Mouse (Mus musculus) CH12.LX (cell line): ENCODE data around the gene Zfpl1. TPM values are rescaled to one million over a fixed set of nuclear protein-coding genes. Genes with fewer than 3 reads are reported as not detected.

Source experiments
- DNase-seq: peaks from one replicate; pipeline ENCODE4 v3.0.0-alpha.2; 2013; ENCODE audit errors: extremely low read depth
- H3K27ac ChIP-seq: 2 replicates; pipeline ENCODE4 v1.5.1; 2012; ENCODE audit warnings: low read depth, mild to moderate bottlenecking, control low read depth, moderate library complexity; ENCODE audit not compliant: insufficient read depth
- H3K27me3 ChIP-seq: replicated peaks from 2 replicates; pipeline ENCODE3; 2012; ENCODE audit warnings: inconsistent platforms
- H3K36me3 ChIP-seq, 2 experiments: replicated peaks in 1 of 2; 2 replicates each; pipeline versions ENCODE3 to v1.6.1; 2012; ENCODE audit warnings: inconsistent platforms in 1 of 2, low read length in 1 of 2, mild to moderate bottlenecking in 1 of 2, mixed read lengths in 1 of 2, moderate library complexity in 1 of 2; ENCODE audit not compliant: control insufficient read depth in 1 of 2, insufficient read depth in 1 of 2
- H3K4me1 ChIP-seq, 2 experiments: 2 replicates each; pipeline ENCODE4 v1.6.1; 2012; ENCODE audit warnings: inconsistent platforms in 1 of 2, moderate library complexity in 1 of 2; ENCODE audit not compliant: insufficient read depth in 2 of 2, control insufficient read depth in 1 of 2
- H3K4me2 ChIP-seq: 2 replicates; pipeline ENCODE4 v1.6.1; 2012; ENCODE audit warnings: low read depth, mild to moderate bottlenecking, control low read depth; ENCODE audit not compliant: poor library complexity, insufficient read depth, severe bottlenecking
- H3K4me3 ChIP-seq, 3 experiments: fragments of 150-350 bp in 1 of 3; sonication (generic) in 1 of 3; replicated peaks in 1 of 3; 2 replicates each; pipeline versions ENCODE3 to v1.5.1; 2011 to 2012; ENCODE audit warnings: low read depth in 2 of 3, low read length in 2 of 3, mild to moderate bottlenecking in 2 of 3, moderate library complexity in 2 of 3, control low read depth in 1 of 3, improper control_type of control experiment in 1 of 3, inconsistent platforms in 1 of 3, mixed read lengths in 1 of 3; ENCODE audit not compliant: poor library complexity in 1 of 3
- H3K79me2 ChIP-seq: replicated peaks from 2 replicates; pipeline ENCODE4 v1.6.1; 2012; ENCODE audit warnings: mild to moderate bottlenecking, moderate library complexity; ENCODE audit not compliant: control insufficient read depth, poor library complexity, insufficient read depth, severe bottlenecking; ENCODE audit errors: extremely low read depth
- H3K9ac ChIP-seq: 2 replicates; pipeline ENCODE4 v1.6.1; 2012; ENCODE audit warnings: low read depth, mild to moderate bottlenecking, control low read depth, moderate library complexity; ENCODE audit not compliant: insufficient read depth
- H3K9me3 ChIP-seq: replicated peaks from 2 replicates; pipeline ENCODE3; 2012; ENCODE audit warnings: low read length, inconsistent platforms, mixed read lengths
- BHLHE40 ChIP-seq: IDR thresholded peaks from 2 replicates; pipeline ENCODE4 v1.6.1; 2011; ENCODE audit warnings: mild to moderate bottlenecking, low read depth, low read length, improper control_type of control experiment
- ETS1 ChIP-seq: conservative IDR thresholded peaks from 2 replicates; pipeline ENCODE4 v1.6.1; 2012; ENCODE audit warnings: low read depth, mild to moderate bottlenecking, inconsistent platforms, low read length, improper control_type of control experiment, moderate library complexity
- JUN ChIP-seq: IDR thresholded peaks from 2 replicates; pipeline ENCODE4 v1.6.1; 2011; ENCODE audit warnings: low read depth, mild to moderate bottlenecking, low read length, improper control_type of control experiment, moderate library complexity; ENCODE audit not compliant: insufficient read depth
- KAT2A ChIP-seq: IDR thresholded peaks from 2 replicates; pipeline ENCODE4 v1.6.1; 2012; ENCODE audit warnings: low read length, improper control_type of control experiment, inconsistent platforms; ENCODE audit not compliant: insufficient replicate concordance
- MAX ChIP-seq: IDR thresholded peaks from 2 replicates; pipeline ENCODE4 v1.6.1; 2011; ENCODE audit warnings: low read length, improper control_type of control experiment
- MEF2A ChIP-seq: IDR thresholded peaks from 2 replicates; pipeline ENCODE4 v1.6.1; 2014; ENCODE audit warnings: low read depth, mild to moderate bottlenecking, inconsistent platforms, low read length, improper control_type of control experiment, borderline replicate concordance
- MXI1 ChIP-seq: IDR thresholded peaks from 2 replicates; pipeline ENCODE4 v1.6.1; 2011; ENCODE audit warnings: mild to moderate bottlenecking, low read depth, low read length, improper control_type of control experiment
- MYC ChIP-seq: IDR thresholded peaks from 2 replicates; pipeline ENCODE4 v1.6.1; 2011; ENCODE audit warnings: low read depth, mild to moderate bottlenecking, improper control_type of control experiment, low read length
- NELFE ChIP-seq: IDR thresholded peaks from 2 replicates; pipeline ENCODE4 v1.6.1; 2011; ENCODE audit warnings: low read depth, low read length, improper control_type of control experiment
- POLR2A ChIP-seq: IDR thresholded peaks from 2 replicates; pipeline ENCODE4 v1.6.1; 2011; ENCODE audit warnings: low read depth, mild to moderate bottlenecking, improper control_type of control experiment, low read length
- POLR2AphosphoS2 ChIP-seq: IDR thresholded peaks from 2 replicates; pipeline ENCODE4 v1.6.1; 2011; ENCODE audit warnings: low read depth, low read length, improper control_type of control experiment
- RCOR1 ChIP-seq: conservative IDR thresholded peaks from 2 replicates; pipeline ENCODE4 v1.6.1; 2012; ENCODE audit warnings: low read depth, mild to moderate bottlenecking, inconsistent platforms, low read length, improper control_type of control experiment
- SIN3A ChIP-seq: IDR thresholded peaks from 2 replicates; pipeline ENCODE4 v1.6.1; 2012; ENCODE audit warnings: low read length, improper control_type of control experiment, inconsistent platforms
- TBP ChIP-seq: conservative IDR thresholded peaks from 2 replicates; pipeline ENCODE4 v1.6.1; 2011; ENCODE audit warnings: low read depth, low read length, improper control_type of control experiment
- TCF12 ChIP-seq: IDR thresholded peaks from 2 replicates; pipeline ENCODE4 v1.6.1; 2014; ENCODE audit warnings: low read depth, mild to moderate bottlenecking, inconsistent platforms, low read length, improper control_type of control experiment
- UBTF ChIP-seq: IDR thresholded peaks from 2 replicates; pipeline ENCODE4 v1.6.1; 2012; ENCODE audit warnings: low read depth, mild to moderate bottlenecking, inconsistent platforms, low read length, improper control_type of control experiment, moderate library complexity
- ZKSCAN1 ChIP-seq: IDR thresholded peaks from 2 replicates; pipeline ENCODE4 v1.6.1; 2012; ENCODE audit warnings: low read depth, inconsistent platforms, low read length, improper control_type of control experiment, borderline replicate concordance
- ZMIZ1 ChIP-seq: IDR thresholded peaks from 2 replicates; pipeline ENCODE4 v1.6.1; 2012; ENCODE audit warnings: low read depth, mild to moderate bottlenecking, inconsistent platforms, low read length, improper control_type of control experiment
- ZNF384 ChIP-seq: IDR thresholded peaks from 2 replicates; pipeline ENCODE4 v1.6.1; 2012; ENCODE audit warnings: low read depth, low read length, improper control_type of control experiment, inconsistent platforms
- dilution Hi-C: fragments of 300-500 bp; cut with MboI; formaldehyde crosslinking; loops from 2 replicates; pipeline ENCODE4 v1.14.3; 2020; ENCODE audit warnings: low sequenced_read_pairs; ENCODE audit not compliant: extremely low pct_unique_long_range_greater_than_20kb, extremely low pct_ligation_motif_present
- in situ Hi-C: fragments of 300-500 bp; cut with MboI; formaldehyde crosslinking; loops from 3 replicates; pipeline ENCODE4 v1.14.3; 2019; ENCODE audit warnings: low sequenced_read_pairs, low pct_ligation_motif_present, low pct_unique_long_range_greater_than_20kb, mixed read lengths
- polyA plus RNA-seq: library from polyadenylated mRNA; unstranded; fragments of >175 nt; gene quantifications from 2 replicates; pipeline ENCODE4 v1.2.1, GENCODE M21; 2012; ENCODE audit warnings: low read depth; ENCODE audit not compliant: insufficient read length
- total RNA-seq, 2 experiments: library from RNA; depleted of rRNA; stranded (reverse); fragments of 300-350 nt in 1 of 2; fragments of >200 nt in 1 of 2; gene quantifications; 2 replicates each; pipeline ENCODE4 v1.2.3; 2012 to 2014

The Zfpl1 gene
- total and polyA plus RNA-seq, 3 experiments = 26.1 to 40.9 (median 26.8) TPM

DNA sequence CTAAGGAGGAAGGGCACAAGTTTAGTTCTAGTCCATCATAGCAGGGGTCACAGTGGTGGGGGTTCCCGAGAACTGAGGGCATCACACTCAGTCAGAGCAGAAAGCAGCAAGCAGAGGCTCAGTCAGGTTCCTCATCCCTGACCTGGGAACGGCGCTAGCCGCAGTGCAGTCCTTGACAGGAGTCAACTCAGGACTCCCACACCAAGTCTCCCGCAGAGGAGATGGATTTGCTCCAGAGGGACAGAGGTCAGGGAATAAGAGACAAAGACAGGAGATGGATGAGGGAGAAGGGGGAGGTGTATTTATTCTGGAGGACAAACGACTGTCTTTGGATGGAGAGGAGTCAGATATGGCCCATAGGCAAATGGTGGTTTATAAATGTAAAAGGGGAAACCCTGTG, 28.4 kb upstream of the Zfpl1 start:
- no peak for DNase-seq
- Histone ChIP-seq H3K27me3 (no peaks in the 10 kb centered on the region), H3K9ac (no peak overlapping the region), H3K4me3 (no peak overlapping the region), H3K9me3 (no peaks in the 10 kb centered on the region), H3K27ac (no peak overlapping the region), H3K4me1 (peaks cover 11 to 35% of the 10 kb centered on the region in 2 experiments; a peak in 3 of 4 replicates), H3K79me2 (peaks cover 14% of the 10 kb centered on the region), H3K4me2 (no peak overlapping the region), H3K36me3 (peaks cover 32 to 68% of the 10 kb centered on the region in 2 experiments)
- dilution Hi-C loops = no loop called here
- in situ Hi-C loops = no loop called here
- no peak for TF ChIP-seq MXI1
- TF ChIP-seq TCF12 = no peak
- TF ChIP-seq MAX = no peak
- no peak for TF ChIP-seq BHLHE40
- no peak for TF ChIP-seq SIN3A
- TF ChIP-seq KAT2A = no peak

DNA sequence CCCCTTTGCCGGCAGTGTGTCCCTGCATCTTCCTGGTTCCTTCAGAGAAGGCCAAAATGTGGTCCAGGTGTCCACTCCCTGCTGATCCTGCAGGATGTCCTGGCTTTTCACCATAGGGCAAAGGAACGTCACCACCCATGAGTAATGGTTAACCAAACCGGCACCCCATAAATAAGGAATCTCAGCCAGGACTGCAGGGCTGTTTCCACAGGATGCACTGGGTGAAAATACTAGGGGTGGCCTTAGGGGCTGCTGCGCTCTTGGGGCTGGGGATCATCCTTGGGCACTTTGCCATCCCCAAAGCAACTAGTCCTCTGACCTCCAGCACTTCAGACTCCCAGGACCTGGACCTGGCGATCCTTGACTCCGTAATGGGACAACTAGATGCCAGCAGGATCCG, 20.8 kb upstream of the Zfpl1 start, which contains the start of gene Naaladl1:
TSS of gene Naaladl1 (plus strand) at position 197 of the 400 bp plus-strand sequence.
- in situ Hi-C loops = no loop called here

DNA sequence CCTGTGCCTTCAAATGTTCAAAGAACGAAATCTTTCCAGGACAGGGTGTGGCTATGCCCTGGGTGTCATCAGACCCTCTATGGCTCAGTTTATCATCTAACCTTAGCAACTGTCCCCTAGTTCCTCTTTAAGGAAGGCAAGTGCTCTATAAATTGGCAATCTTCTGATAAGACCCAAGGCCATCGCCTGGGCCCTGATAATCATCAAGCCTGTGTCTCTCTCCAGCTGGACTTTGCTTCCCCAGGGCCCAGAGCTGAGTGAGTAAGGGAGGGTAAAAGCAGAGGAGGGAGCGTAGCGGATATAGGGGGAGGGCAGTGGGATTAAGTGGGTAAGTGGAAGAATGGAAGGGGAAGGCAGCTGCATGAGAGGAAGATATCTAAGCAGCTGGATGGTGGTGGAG, 19.7 kb upstream of the Zfpl1 start:
- DNase-seq = no peak
- dilution Hi-C loops (no loop called here), in situ Hi-C loops (no loop called here)
- Histone ChIP-seq H3K9me3 (no peaks in the 10 kb centered on the region), H3K36me3 (peaks cover 0 to 41% of the 10 kb centered on the region in 2 experiments), H3K27me3 (no peaks in the 10 kb centered on the region), H3K4me3 (no peak overlapping the region), H3K4me1 (peaks cover 0 to 7% of the 10 kb centered on the region in 2 experiments; a peak in 2 of 4 replicates), H3K27ac (no peak overlapping the region), H3K9ac (no peak overlapping the region), H3K79me2 (no peaks in the 10 kb centered on the region), H3K4me2 (no peak overlapping the region)
- TF ChIP-seq ZNF384 = no peak
- TF ChIP-seq MYC = no peak
- no peak for TF ChIP-seq POLR2A
- no peak for TF ChIP-seq SIN3A
- TF ChIP-seq UBTF = no peak
- TF ChIP-seq MEF2A = no peak

More for the DNA sequence above, 20.8 kb upstream of the Zfpl1 start, which contains the start of gene Naaladl1:
- H3K27me3 ChIP-seq = no peaks in the 10 kb centered on the region
- no peak within 1 kb of the TSS for H3K4me3 ChIP-seq
- H3K4me2 ChIP-seq = no peak within 1 kb of the TSS
- dilution Hi-C loops = no loop called here
- no peak within 1 kb of the TSS for H3K9ac ChIP-seq
- H3K79me2 ChIP-seq = no peaks in the 10 kb centered on the region
- H3K36me3 ChIP-seq = peaks cover 0 to 33% of the 10 kb centered on the region in 2 experiments
- TF ChIP-seq POLR2A = no peak
- TF ChIP-seq NELFE = no peak
- no peak for TF ChIP-seq TBP
- TF ChIP-seq RCOR1 = no peak
- no peak for TF ChIP-seq ZKSCAN1
- TF ChIP-seq POLR2AphosphoS2 = no peak
- no peak for TF ChIP-seq ETS1
- no peak for TF ChIP-seq ZMIZ1
- TF ChIP-seq JUN = no peak
- TF ChIP-seq MYC = no peak
- no peak for TF ChIP-seq BHLHE40
- TF ChIP-seq, all 38 proteins: peak for 0
- Histone ChIP-seq H3K9me3 (no peaks in the 10 kb centered on the region), H3K4me1 (peaks cover 0 to 7% of the 10 kb centered on the region in 2 experiments; a peak in 2 of 4 replicates), H3K27ac (no peak within 1 kb of the TSS)
- no peak for DNase-seq
